Mouse (Mus musculus) megakaryocyte-erythroid progenitor cell, adult 5-6 weeks (primary cell): ENCODE measurements at regions not wholly inside any gene's neighbourhood (a gene's known extent, or its start where the extent isn't known, plus 50 kb on each side); places are given as distances from the start of the nearest gene placed in this dataset.
"Not testable (repeated sequence)": the region's sequence is repeated elsewhere in the genome, so short reads cannot be mapped to it uniquely, and the experiment has no call there.

Experiments
- ATAC-seq: replicated peaks from 2 replicates; pipeline ENCODE4 v1.8.0; 2016; ENCODE audit warnings: mild to moderate bottlenecking, inconsistent platforms; ENCODE audit not compliant: severe bottlenecking, poor library complexity, low FRiP score, low TSS enrichment

DNA sequence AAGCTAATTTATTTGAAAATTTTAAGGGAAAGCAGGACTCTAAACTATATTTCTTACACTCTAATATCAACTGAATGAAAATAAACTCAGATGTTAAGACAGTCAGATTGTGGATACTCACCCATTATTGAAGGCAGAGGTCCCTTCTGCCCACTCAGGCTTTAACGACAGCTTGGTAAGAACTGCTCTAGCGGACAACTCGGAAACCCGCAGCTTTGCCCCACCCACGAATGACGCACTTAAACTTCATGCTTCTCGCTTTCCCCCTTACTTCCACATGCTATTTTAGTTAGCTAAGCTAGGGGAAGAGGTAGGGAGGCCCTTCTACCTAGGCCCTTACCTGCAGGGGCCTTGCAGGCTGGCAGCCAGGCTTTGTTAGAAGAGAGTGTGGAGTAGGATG lies 50.8 kb upstream of the Elmo1 start:
- no peak for ATAC-seq

DNA sequence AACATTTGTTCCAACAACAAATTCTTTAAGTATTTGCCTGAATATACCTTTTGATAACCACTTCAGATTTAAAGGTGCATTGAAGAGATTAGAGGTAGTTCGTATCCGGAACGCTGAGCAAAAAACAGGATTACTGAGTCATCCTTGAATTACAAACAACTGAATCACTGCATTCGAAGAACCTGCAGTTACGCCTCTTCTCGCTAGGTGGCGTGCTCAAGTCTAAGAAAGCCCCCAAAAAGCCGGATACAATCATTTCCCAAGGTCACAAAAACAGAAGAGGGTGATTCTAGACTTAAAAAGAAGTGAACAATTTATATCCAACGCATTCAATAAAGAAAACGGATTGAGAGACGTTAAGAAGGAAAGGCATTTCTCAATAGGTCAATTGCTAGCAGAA lies 51.9 kb upstream of the Elmo1 start:
- no peak for ATAC-seq

DNA sequence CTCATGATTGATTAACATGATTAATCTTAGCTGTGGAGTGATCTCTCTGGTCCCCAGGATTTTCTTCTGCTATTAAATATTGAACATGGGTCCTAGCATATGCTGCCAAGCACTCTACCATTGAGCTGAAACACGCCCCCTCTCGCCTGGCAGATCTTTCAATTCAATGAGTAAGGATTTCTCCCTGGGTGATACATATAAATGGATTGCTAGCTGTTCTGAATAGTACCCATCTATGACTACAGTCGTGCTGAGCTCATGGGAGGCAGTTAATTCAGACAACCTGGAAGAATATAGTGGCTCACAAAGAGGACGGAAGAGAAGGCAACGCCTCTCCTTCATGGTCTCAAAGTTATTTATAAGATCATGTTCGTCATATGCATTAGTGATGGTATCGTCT lies 53.0 kb upstream of the Elmo1 start:
- no peak for ATAC-seq

DNA sequence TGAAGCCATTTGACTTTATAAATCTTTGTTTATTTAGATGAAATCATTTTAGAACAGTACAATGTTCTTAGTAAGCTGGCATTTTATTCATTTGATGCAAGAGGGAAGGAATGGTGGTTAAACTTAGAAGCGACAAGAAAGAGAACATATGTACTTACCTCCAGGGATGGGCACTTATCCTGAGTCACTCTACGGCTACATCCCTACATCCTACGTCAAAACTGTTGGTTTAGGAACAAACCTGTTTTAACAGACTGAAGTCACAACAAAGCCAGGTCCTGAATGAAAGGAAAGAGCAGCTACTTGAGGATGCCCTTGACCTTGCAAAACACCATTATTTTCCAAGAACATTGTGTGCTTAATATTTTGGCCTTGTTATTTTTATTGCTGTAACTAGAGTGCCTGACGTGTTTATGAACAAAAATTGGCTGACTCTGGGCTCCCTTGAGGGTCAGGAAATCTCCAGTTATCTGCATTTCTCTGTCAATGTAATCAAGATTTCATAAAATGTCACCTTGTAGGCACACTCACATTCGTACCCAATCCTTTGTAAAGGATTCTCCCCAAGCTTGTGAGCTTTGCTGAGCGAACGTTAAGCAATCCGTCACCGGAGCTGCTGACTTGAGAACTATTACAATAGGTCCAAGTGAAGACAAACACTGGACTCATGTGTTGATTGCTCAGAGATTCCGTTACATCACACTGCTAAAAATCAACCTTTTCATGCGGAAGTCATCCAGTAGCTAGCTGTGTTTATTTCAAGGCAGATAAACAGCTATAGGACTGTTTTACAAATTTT lies 56.3 kb upstream of the Elmo1 start:
- no peak for ATAC-seq

DNA sequence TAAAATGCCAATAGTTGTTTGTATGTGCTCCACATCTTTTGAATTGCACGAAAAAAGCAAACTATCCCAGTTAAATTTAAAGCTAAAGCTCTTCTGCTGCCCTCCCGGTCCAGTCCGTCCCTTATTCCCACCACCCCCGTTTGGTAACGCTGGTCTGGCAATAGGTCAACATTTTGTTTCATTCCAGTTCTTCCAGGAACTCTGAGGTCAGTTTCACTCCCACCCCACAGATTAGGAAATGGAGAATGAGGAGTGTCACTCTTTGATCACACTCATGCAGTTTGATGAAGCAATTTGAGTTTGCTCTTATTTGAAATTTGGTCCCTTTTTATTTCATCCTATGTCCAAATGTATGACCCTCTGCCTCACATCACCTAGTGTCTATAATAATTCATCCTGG lies 58.7 kb upstream of the Elmo1 start:
- no peak for ATAC-seq

DNA sequence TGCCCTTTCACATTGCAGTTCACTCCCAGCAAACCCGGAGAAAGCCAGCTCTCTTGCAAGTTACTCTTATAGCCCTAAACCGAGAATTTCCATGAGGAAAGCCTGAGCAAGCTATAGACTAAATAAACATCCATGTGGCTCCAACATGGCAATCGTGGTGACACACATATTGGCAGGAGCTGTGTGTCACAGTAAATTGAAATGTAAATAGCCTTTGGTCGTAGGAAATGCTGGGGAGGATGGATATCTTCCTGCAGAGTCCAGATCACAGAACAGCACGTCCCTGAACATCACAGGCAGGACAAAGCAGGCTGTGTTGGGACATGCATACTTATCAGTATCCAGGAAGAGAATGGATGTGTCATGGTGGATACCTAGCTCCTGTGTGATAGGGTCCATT lies 59.3 kb upstream of the Elmo1 start:
- no peak for ATAC-seq

DNA sequence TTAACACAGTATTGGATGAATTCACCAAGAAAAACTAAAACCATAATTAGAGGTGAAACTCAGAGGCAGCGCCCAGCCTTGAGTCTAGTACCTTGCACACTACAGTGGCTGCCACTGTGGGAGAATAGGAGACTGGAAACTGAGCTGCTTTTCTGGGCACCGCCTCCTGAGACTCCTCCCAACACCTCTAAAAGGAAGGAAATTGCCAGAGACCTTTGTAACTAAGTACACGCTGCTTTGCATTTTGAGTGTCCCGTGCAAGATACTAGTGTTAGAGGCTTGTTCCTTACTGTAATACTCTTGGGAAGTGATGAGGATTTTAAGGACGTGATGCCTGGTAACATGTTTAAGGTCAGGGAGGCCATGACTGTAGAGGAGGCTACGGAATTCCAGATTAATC lies 63.8 kb upstream of the Elmo1 start:
- ATAC-seq = no peak

DNA sequence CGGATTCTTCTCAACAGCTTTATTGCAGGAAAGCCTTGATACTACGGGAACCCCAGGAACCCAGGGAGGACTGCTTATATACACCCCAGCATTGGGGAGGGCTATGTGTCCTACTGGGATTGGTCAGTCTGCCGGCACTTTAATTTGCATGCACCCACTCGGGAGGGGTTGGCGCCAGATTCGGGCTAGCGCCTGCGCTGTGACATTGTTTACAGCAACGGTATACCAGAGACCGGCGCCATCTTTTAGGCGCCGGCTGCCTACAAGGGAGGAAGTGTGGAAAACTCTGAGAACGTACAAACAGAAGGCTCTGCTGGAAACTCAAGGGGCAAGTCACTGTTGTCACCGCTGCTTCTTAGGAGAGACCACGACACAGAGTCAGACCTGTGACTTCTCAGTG lies 73.9 kb upstream of the Elmo1 start:
- not testable (repeated sequence) for ATAC-seq

DNA sequence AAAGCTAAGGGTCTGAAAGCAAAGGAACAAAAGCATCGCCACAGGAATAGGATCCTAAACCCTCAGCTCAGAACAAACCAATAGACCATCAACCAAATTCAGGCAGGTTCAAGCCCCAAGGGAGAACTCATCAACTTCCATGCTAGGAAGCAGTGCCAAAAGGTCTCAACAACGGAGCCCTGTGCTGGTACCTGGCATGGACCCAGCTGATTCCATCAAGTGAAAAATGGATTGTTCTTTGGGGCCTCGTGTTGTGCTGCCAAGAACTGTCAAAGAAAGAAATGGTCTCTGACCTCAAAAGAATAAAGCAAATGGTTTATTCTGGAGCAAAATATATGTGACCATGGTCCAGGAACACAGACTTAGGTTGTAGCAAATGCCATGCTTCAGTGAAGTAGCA lies 77.8 kb upstream of the Elmo1 start:
- ATAC-seq = no peak

DNA sequence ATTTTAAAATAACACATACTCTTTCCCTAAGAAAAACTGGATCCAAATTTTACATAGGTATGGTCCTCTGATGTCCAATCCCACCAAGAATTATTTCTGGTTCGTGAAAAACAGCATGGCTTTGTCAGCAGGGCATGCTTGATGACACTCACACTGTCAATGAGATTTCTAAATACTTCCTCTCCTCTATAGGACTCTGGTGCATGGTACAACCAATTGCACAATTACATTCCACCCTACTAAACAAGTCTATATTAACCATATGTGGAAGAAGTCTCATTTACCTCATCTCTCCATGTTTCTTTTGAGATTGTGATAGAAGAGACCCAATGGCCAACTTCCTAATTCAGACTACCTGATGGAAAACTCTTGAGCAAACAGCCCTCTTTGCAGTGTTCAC lies 81.2 kb upstream of the Elmo1 start:
- ATAC-seq = no peak

DNA sequence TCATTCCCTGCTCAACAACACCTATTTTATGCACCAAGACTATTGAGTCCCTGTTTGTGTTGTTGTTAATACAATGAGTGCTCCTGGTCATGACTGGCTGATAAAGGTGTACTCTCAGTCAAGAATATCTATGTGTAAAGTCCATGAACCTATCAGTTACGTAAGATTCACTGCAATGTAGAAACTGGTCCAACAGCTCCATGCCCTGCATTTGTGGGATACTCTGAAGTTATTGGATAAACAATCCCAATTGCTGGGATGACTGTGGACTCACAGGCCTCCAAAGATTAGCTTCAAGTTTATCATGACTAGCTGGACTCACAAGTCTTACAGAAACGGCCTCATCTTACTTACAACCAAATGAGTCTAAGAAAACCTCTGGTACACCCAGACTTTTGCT lies 82.8 kb upstream of the Elmo1 start:
- ATAC-seq = no peak

DNA sequence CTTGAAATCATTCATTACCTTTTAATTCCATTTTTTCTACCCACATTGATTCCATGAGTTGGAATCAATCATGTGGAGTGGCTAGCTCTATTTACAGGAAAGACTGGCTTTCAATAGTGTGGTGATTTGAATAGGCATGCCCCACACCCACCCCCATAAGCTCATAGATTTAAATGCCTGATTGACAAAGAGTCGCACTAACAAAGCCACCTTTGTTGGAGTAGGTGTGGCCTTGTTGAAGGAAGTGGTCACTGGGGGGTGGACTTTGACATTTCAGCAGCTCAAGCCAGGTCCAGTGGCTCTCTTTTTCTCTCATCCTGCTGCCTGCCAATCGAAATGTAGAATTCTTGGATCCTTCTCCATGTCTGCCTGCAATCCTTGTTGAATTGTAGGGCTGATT lies 92.8 kb upstream of the Elmo1 start:
- no peak for ATAC-seq

DNA sequence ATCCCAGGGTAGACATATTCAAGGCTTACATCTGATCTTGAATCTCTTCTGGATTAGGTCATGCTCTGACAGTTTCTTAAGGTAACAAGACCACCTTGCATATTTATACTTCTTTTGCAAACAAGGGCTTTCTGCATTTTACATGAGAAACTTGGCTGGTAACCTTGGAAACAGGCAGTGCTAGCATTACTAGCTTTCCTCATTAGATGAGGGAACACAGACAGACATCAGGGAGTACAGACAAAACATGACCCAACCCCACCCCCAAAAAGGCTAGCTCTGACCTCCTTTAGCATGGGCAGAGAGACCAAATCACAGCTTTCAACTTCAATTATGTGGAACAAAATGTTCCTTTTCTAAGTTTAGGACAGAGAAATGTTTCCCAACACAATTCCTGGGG lies 114.8 kb upstream of the Elmo1 start:
- ATAC-seq = no peak

DNA sequence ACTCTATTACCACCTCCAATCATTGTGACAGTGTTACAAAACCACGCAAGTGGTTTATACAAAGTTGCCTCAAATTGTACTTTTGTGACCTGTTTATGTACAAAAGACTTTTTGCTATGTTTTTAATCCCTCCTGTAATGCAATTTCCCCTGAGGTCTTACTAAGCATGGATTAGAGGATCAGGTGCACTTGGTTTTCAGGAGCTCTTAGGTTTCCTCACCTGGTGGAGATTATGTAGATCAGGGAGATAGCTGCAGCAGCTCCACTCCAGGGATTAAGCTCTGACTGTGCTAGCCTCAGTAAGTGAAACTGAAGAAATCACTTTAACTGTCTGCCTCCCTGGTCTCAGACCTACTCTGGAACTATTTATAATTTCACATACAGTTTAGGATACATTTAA lies 123.8 kb upstream of the Elmo1 start:
- no peak for ATAC-seq

DNA sequence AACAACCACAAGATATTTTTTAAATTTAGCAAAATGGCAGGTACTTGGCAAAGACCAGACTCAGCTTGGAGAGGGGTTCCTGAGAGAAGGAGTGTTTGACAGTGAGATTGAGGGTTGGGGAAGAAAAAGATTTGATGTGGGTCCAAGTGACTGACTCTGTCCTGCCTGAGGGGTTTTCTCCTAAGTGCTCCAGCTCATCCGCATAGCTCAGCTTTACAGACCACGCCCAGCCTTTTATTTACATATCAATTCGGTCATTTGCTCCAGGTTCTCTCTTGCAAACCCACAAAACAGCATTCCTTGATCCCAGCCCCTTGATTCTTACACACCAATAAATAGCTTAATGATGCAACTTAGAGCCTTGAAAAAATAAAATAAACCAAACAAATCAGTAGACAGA lies 127.4 kb upstream of the Elmo1 start:
- no peak for ATAC-seq

DNA sequence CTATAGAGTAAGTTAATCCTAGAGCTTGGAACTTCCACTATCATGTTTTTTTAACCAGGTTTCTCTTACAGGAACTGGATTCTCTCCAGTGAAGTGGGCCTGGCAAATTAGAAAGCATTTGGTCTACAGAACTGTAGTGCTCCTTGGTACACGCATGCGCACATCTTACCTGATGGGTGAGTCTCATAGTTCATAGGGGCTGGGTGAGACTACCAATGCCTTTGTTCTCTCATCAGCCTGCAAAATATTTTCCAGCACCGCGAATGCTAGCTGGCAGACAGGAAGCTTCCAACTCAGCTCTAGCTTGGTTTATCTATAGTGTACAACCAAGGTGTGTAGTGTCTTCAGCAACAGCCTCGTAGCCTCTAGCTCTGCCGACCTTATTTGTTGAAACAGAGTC lies 104.7 kb upstream of the Gpr141 start:
- ATAC-seq = no peak

DNA sequence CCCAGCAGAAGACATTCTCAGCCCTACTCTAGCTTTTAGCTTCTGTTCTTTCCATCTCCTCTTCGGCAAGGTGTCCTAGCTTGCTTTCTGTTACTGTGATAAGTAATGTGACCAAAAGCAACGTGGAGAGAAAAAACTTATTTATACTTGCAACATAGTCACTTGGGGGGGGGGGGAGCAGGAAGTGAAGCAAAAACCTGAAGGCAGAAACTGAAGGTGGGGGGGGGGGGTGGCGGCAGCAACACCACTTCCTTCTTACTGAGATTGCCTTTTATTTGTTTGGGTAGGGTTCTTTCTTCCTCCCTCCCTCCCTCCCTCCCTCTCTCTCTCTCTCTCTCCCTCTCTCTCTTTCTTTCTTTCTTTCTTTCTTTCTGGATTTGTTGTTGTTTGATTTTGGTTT lies 103.8 kb upstream of the Gpr141 start:
- ATAC-seq = no peak

DNA sequence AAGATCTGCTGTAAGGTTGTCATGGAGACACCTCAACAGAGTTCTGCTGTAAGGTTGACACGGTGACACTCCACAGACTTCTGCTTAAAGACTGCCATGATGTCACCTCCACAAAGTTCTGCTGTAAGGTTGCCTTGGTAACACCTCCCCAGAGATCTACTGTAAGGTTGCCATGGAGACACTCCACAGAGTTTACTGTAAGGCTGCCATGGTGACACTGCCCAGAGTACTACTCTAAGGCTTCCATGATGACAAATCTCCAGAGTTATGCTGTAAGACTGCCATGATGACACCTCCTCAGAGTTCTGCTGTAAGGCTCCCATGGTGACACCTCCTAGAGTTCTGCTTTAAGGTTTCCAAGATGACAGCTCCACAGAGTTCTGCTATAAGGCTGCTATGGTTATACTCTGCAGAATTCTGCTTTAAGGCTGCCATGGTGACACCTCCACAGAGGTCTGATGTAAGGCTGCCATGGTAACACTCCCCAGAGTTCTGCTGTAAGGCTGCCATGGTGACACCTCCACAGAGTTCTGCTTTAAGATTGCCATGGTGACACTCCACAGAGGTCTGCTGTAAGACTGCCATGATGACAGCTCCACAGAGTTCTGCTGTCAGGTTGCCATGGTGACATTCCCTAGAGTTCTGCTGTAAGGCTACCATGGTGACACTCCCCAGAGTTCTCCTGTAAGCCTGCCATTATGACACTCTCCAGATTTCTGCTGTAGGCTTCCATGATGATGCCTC lies 97.2 kb upstream of the Gpr141 start:
- no peak for ATAC-seq

DNA sequence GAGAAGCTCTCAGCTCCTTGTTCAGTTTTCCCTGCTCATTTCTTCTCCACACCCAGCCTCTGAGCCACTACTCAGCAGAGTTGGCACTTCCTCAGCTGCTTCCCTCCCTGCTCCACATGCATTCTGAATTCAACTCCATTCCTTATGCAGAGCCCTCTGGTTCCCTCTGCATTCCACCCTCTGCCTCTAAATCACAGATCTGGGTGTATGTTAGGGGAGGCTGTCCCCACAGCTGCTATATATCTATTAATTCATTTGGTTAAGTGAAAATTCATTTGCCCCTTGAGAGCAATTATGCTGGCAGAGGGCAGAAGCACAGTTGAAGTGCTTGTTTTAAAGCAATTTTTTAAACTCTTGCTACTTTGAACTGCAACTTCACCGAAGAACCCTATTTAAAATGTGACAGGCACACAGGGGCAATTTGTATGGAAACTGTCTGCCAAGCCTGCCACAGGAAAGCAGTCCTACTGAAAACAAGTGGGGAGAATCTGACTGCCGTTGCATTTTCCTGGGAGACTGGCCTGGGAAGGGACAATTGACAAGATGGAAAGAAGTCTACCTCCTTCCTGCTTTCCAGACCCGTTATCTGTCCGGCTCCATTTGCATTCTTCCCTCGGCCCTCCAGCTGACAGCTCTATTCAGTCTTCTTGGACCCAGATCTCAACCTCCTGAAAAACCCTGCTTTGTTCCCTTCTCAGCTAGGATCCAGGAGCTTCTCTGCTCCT lies 88.0 kb upstream of the Gpr141 start:
- ATAC-seq = no peak

DNA sequence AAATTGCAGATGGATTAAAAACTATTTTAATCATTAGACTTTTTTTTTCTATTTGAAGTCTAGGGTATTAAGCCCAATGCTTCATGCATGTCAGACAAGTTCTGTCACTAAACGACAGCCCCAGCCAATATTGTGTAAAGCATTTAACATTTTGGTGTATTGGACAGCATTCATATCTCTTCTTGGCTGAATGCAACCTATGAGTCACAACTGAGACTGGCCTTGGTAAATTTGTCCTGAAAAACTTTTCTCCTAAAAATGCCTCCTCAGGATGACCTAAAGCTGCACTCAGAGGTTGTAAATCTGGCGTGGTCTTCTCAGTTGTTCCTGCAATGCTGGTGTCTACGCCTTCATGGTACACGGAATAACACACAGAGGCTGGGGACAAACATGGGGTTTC lies 78.7 kb upstream of the Gpr141 start:
- no peak for ATAC-seq

DNA sequence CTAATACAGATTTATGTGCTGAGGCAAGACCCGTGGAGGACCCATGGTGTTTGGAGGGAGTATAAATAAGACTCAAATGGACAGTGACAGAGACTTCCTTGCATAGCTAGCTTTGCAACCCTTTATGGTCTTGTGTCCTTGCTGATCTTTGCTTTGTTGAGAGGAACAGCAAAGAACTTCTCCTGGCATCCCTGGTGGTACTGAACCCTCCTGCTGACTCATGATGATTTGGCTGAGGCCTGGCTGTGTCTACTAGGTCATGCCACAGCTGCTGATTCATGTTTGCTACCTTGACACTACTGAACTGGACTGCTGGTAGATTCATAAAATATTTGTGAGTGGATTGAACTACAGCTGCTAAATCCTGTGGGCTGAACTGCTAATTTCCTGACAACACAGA lies 73.1 kb upstream of the Gpr141 start:
- ATAC-seq = no peak
